Mouse (Mus musculus) megakaryocyte, embryonic 14.5 days (primary cell): Measurements from ENCODE around the gene Eps8.

Source experiments
- FLI1 ChIP-seq: IDR thresholded peaks from 2 replicates; pipeline ENCODE4 v1.6.1; 2012; ENCODE audit warnings: low read length, inconsistent platforms, mixed read lengths
- GATA1 ChIP-seq: IDR thresholded peaks from 3 replicates; pipeline ENCODE4 v1.6.1; 2012; ENCODE audit warnings: mixed read lengths, low read length, inconsistent platforms, borderline replicate concordance

- TF ChIP-seq GATA1 (no peak), FLI1 (no peak)
Measured at GRCm38 (mm10) chr6:137482891-137483290, 171.8 kb downstream of the Eps8 start.
